Mouse (Mus musculus): Measurements from ENCODE around the gene Tpp2.

The Tpp2 gene

DNA sequence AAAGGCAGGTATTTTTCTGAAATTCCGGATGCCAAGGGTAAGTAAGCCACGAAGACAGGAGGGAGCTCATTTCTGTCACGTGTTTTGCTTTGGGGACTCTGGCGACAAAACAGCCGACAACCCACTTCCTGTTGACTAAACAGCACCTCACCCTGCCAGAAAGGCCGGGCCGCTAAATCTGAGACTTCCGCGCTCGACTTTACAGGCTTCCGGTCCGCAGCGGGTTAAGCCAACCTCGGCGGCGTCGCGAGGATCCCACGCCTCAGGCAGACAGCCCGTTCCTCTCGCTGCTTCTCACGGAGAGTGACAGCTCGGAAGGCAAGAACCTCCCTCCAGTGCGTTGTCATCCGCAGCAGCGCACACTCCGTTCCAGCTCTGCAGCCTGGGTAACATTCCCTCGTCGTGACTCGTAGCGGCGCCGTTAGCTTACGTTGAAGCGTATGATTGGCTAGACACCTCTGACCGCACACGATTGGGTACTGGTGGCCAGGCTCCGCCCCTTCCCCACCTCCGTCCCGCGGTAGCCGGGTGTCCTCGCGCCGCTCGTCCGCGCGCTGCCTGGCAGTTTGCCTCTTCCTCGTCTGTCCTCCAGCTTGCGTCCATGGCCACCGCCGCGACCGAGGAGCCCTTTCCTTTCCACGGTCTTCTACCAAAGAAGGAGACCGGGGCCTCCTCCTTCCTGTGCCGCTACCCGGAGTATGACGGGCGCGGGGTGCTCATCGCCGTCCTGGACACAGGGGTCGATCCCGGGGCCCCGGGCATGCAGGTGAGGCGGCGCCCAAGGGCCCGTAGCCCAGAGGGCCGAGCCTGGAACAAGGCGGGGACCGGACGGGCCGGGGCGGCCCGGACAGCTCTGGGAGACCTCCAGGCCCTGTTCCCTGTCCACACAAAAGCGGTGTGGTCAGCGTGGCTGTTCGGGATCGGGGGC lies at the start of gene Tpp2:
Gene Tpp2 (plus strand): TSS at position 160 of the 928 bp plus-strand sequence.
- peak; percentile 97 for DNase-seq

- peak; percentile 67 to 70 for DNase-seq
Observed at GRCm38 (mm10) chr1:43888358-43888757, 45.1 kb upstream of the Tpp2 start.

DNA sequence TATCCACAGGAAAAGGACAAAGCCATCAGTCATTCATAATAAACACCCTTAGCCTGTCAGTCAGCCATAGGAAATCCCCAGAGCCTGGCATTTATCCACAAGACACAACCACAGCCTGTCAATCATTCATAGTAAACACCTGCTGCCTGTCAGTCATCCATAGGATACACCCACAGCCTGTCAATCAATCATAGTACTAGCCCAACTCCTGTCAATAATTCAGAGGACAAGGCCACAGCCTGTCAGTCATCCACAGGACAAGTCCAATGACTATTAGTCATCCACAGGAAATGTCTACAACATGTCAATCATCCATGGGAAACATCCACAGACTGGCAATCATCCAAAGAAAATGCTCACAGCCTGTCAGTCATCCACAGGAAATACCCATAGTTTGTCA lies 37.7 kb upstream of the Tpp2 start:
- no peak for DNase-seq

- DNase-seq: no peak
Observed at GRCm38 (mm10) chr1:43897131-43897530, 36.3 kb upstream of the Tpp2 start.

DNA sequence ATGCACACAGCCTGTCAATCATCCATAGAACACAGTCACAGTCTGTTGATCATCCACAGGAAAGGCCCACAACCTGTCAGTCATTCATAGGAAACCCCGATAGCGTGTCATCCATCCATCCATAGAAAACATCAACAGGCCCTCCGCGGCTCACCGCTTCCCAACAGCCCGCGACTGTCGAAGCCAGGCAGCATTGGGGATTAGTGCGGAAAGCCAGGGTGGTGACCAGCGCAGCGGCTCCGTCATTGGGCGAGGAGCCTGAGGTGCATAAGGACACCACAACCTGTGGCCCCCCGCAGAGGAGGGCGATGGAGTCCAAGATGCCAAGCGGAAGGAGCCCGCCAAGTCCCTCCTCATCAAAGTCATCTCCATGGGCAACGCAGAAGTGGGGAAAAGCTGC lies 35.5 kb upstream of the Tpp2 start:
- DNase-seq: no peak

- DNase-seq: peak; percentile 83 to 84
Observed at GRCm38 (mm10) chr1:43898991-43899714, 34.3 kb upstream of the Tpp2 start.

GRCm38 (mm10) chr1:43902417-43902816 lies 31.0 kb upstream of the Tpp2 start:
- no peak for DNase-seq

- DNase-seq: no peak
Observed at GRCm38 (mm10) chr1:43902855-43903254, 30.6 kb upstream of the Tpp2 start.

GRCm38 (mm10) chr1:43915428-43915827 lies 18.0 kb upstream of the Tpp2 start:
- DNase-seq: no peak

- no peak for DNase-seq
Observed at GRCm38 (mm10) chr1:43916854-43917253, 16.6 kb upstream of the Tpp2 start.

DNA sequence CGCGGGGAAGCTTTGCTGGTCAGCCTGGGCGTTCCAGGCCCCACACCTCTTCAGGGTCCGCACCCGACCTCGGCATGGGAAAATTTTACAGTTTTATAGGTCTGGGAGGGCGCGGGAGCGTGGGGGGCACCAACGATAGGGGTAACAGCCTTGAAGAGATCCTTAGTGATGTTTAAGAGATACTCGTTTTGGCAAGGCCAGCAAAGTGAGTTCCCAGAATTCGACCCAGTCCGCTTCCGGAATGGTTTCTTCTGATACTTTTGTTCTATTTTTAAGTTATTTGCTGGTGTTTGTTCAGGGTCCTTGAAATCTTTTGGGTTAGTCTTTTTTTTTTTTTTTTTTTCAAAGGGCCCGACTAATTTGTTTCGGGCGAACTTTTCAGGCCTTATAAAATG lies 966 bp downstream of the Tpp2 start:
- no peak for DNase-seq

DNA sequence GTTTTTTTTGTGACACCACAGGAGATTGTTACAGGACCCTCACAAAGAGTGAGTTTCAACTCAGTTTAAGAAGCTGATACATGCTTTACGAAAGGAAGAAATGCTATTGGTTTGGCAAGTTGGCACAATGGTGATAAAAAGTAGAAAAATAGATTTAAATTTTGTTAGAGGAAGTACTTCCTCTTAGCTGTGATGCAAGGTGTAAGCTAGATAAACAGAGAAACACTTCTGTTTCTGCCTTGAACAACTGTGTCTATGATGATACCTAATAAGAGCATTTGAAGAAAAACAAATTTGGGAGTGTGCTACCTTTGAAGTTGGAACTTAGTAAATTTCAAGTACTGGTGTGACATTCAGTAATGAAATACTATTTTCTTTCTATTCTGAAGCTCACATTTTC lies 5.9 kb downstream of the Tpp2 start:
- no peak for DNase-seq

GRCm38 (mm10) chr1:43941476-43942217 lies 8.2 kb downstream of the Tpp2 start:
- DNase-seq: no peak

DNA sequence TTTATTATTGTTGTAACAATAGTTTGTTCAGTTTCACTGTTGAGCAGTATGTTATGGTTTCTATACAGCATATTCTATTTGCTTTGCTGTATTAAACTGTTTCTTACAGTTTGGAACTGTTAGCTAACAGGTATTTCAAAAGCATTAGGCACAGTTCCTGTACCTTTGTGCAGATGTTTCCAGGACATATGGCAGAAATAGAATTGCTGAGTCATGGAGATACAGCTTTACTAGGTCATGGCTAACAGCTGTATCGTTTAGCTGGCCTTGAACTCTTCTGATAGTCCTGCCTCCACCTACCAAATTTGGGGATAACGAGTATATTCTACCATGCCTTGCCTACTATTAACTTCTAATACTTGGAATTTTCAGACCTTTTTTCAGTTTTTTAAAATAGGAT lies 9.4 kb downstream of the Tpp2 start:
- DNase-seq: no peak

GRCm38 (mm10) chr1:43953679-43954078 lies 20.2 kb downstream of the Tpp2 start:
- no peak for DNase-seq

DNA sequence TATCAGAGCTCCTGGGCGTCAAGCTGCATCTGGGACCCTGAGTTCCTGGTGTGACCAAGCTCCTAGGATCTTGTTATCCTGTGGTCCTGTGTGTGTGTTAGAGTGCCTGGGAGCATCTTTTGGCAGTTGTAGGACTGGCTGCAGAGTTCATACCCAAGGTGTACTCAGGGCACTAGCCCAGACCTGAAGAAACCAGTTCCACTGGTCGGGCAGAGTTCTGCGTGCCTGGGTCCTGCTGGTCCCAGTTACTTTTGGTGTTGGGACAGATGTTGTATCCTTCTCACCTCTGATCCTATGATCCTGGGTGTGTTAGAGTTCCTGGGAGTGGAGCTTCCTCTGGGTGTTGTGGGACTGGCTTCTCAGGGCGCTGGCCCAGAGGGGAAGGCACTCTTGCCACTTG lies 30.9 kb downstream of the Tpp2 start:
- no peak for DNase-seq

DNA sequence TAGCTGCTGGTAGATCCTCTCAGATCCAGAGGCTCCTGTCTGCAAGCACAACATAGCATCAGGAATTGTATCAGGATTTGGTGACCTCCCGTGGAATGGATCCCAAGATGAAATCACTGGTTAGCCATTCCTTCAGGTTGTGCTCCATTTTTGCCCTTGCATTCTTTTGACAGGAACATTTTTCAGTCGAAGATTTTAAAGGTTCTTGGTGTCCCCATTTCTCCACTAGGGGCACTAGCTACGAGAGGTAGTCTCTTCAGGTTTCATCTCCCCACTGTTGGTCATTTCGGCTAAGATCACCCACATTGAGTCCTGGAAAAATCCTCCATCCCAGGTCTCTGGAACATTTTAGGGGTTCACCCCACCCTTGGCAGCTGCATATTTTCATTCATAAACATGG lies 33.3 kb downstream of the Tpp2 start:
- DNase-seq: no peak

GRCm38 (mm10) chr1:43969361-43969760 lies 35.9 kb downstream of the Tpp2 start:
- no peak for DNase-seq

- DNase-seq: no peak
Observed at GRCm38 (mm10) chr1:43971089-43971488, 37.6 kb downstream of the Tpp2 start.

DNA sequence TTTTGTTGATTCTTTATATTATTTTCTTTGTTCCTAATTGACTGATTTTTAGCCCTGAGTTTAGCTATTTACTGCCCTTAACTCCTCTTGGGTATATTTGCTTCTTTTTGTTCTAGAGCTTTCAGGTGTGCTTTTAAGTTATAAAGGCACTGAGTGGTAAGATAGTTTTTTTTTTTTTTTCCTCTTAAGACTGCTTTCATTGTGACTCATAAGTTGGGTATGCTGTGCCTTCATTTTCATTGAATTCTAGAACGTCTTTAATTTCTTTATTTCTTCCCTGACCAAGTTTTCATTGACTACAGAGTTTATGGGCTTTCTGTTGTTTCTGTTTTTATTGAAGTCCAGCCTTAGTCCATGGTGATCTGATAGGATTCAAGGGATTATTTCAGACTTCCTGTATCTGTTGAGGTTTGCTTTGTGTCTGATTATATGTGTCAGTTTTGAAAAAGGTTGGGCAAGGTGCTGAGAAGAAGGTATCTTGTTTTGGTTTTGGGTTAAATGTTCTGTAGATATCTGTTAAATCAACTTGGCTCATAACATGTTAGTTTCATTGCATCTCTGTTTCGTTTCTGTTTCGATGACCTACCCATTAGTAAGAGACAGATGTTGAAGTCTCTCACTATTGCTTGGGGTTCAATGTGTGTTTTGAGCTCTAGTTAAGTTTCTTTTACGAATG lies 63.6 kb downstream of the Tpp2 start:
- DNase-seq: no peak

DNA sequence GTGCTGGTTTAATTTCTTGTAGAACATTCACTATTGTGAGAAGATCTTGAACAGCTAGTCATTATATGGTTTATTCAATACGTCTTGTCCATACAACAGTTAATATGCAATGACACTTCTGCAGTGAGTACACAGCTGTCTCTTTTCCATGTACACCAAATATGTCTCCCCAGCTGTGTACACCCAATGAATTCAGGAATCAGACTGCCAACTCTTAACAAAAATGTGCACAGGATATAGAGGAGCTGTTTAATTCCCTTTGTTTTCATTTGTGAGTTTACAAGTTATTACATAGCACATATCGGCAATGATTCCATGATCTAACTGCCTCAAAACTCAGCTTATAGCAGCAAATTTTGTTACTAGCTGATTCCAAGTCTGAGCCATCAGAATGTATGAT lies 71.1 kb downstream of the Tpp2 start:
- DNase-seq: no peak

- no peak for DNase-seq
Observed at GRCm38 (mm10) chr1:44015556-44015955, 82.1 kb downstream of the Tpp2 start.

DNA sequence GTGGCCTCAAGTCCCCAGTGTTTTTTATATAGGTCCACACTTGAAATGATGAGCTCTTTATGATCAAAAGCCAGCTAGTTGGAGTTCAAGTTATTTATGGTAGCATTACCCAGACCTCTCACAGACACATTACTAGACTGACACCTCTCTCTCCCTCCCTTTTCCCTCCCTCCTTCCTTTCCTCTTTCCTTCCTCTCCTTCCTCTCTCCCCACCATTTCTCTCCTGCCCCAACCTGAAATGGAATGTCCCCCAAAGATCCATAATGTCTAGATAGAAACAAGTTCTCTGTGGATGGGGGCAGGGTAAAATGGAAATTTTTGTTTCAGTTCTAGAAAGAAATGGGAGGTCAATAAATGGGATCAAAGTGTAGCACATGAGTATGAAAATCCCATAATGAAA lies 86.5 kb downstream of the Tpp2 start, which contains the start of gene Mettl21c:
Gene Mettl21c (minus strand): TSS at position 101 of the 400 bp plus-strand sequence.
- no peak for DNase-seq
